Mouse (Mus musculus) retina, postnatal 7 days (tissue): ENCODE data around the gene Ckap2.

Source experiments
- DNase-seq: peaks from one replicate; pipeline ENCODE4 v3.0.0-alpha.2; 2012; ENCODE audit warnings: low read depth, low spot score

Ckap2 gene

GRCm38 (mm10) chr8:22185431-22186397 is at the start of gene Ckap2:
Gene Ckap2 (minus strand): TSS chr8:22185819.
- DNase-seq, result peak; percentile 85

- no peak for DNase-seq
Measured at GRCm38 (mm10) chr8:22228621-22229020, 43.0 kb upstream of the Ckap2 start.

- DNase-seq, result peak; percentile 9
Measured at GRCm38 (mm10) chr8:22227061-22227877, 41.6 kb upstream of the Ckap2 start, which contains the start of gene Thsd1. Gene Thsd1 (plus strand): TSS chr8:22227313.

- DNase-seq, result no peak
Measured at GRCm38 (mm10) chr8:22226361-22226760, 40.7 kb upstream of the Ckap2 start.

- no peak for DNase-seq
Measured at GRCm38 (mm10) chr8:22214826-22215225, 29.2 kb upstream of the Ckap2 start.

- DNase-seq, result no peak
Measured at GRCm38 (mm10) chr8:22209012-22209411, 23.4 kb upstream of the Ckap2 start.

GRCm38 (mm10) chr8:22207535-22207934 is 21.9 kb upstream of the Ckap2 start:
- no peak for DNase-seq

- DNase-seq, result no peak
Measured at GRCm38 (mm10) chr8:22199481-22199880, 13.9 kb upstream of the Ckap2 start.

- DNase-seq, result no peak
Measured at GRCm38 (mm10) chr8:22197914-22198313, 12.3 kb upstream of the Ckap2 start.

GRCm38 (mm10) chr8:22193432-22194010 is 7.9 kb upstream of the Ckap2 start:
- DNase-seq, result no peak

GRCm38 (mm10) chr8:22192660-22193431 is 7.2 kb upstream of the Ckap2 start, which contains the start of gene Vps36:
Gene Vps36 (plus strand): TSS chr8:22192809.
- peak; percentile 83 for DNase-seq

- DNase-seq, result no peak
Measured at GRCm38 (mm10) chr8:22184884-22185283, 735 bp downstream of the Ckap2 start.

GRCm38 (mm10) chr8:22175966-22176365 is 9.7 kb downstream of the Ckap2 start:
- no peak for DNase-seq

- DNase-seq, result no peak
Measured at GRCm38 (mm10) chr8:22169167-22169566, 16.5 kb downstream of the Ckap2 start.

- peak; percentile 89 for DNase-seq
Measured at GRCm38 (mm10) chr8:22166080-22166603, 19.5 kb downstream of the Ckap2 start, which contains the start of gene Nek3. Gene Nek3 (minus strand): TSS chr8:22166435.

- no peak for DNase-seq
Measured at GRCm38 (mm10) chr8:22165251-22166079, 20.2 kb downstream of the Ckap2 start.

GRCm38 (mm10) chr8:22164431-22164830 is 21.2 kb downstream of the Ckap2 start:
- DNase-seq, result no peak

- DNase-seq, result no peak
Measured at GRCm38 (mm10) chr8:22162206-22162605, 23.4 kb downstream of the Ckap2 start.

GRCm38 (mm10) chr8:22150345-22150663 is 35.3 kb downstream of the Ckap2 start:
- DNase-seq, result no peak
